Mouse (Mus musculus): Measurements from ENCODE around the gene Pou2f2. TPM values are rescaled to one million over a fixed set of nuclear protein-coding genes. Genes with fewer than 3 reads are reported as not detected.

The Pou2f2 gene
- polyA plus RNA-seq, 1 experiment from 2014 or later = 22.3 TPM

DNA sequence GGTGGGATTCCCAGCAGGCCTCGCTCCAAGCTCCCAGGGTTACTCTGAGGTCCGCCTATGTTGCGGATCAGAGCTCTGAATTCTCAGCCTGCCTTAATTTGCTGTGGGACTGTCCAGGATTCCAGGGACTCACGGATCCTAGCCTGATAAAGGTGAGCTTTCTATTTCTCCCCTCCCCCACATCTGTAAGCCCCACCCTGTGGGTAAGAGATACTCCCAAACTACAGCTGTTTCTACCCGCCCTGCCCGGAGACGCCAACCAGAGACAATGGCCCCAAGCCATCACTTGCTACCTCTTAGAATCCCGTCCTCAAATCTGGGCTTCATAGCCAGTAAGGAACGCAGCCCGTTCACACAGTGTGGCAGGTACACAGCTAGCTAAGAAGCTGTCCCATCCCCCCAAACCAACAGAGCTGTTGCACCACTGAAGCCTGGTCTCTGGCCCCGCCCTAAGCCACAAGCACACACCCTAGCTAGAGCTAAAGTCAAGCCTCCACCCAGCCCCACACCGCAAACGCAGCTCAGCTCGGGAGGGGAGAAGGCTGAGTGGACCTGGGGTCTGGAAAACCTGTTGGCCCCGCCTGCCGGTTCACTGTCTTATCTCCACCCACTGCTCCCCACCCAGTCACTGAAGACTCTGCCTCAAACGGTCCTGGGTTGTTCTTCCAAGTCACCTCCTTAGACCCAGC is 23.9 kb downstream of the Pou2f2 start:
- 8% methylated on average over 17 of the region's 17 CpGs for WGBS
- Histone ChIP-seq H3K4me1 (peaks cover 64% of the 10 kb centered on the region), H3K9ac (no peak overlapping the region), H3K4me3 (replicated peaks) (no peak overlapping the region), H3K36me3 (replicated peaks) (no peaks in the 10 kb centered on the region), H3K27ac (no peak overlapping the region; the same call in 1 of the 2 replicates), H3K27me3 (peaks cover 33% of the 10 kb centered on the region), H3K9me3 (no peaks in the 10 kb centered on the region), H3K4me2 (peak overlapping the region; percentile 15)
- ATAC-seq (ENCODE audit: low FRiP score) = no peak

DNA sequence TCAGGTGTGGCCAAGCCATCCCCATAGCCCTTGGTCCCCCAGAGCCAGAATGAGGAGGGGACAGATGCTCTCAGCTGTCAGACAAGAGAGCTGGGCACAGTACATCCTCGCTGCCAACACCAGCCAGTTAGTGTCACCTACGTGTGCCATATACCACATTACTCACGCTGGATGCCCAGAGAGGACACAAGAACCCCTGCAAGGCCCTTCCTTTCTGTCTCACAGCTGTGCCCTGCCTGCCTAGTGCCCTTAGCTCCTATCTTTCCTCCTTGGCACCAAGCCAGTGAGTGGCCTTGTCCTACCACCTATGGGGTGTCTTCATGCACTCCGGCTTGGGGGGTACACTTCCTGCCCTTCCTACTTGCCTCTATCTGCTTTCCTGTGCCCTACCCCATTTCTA is 24.9 kb downstream of the Pou2f2 start:
- Histone ChIP-seq H3K27ac (peak overlapping the region; percentile 85), H3K9ac (peak overlapping the region; percentile 22; the same call in 1 of the 2 replicates)
- WGBS = 73% methylated on average over 4 of the region's 4 CpGs

DNA sequence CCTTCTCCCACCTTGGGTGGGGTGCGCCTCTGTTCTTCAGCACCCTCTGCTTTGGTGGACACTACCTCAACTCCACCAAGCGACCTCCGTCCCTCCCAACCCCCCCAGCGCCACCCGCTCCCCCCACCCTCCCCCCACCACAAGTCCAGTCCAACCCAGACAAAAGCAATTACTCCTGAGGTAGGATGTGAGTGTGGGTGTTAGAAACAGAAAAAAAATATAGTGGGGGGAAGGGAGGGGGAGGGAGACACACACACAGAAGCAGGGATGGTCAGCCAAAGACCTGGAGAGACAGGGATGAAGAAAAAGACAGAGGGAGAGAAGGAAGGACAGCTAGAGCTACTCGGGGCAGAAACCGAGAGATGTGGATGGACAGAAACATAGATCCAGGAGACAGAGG is 25.7 kb downstream of the Pou2f2 start:
- Histone ChIP-seq H3K9ac (peak overlapping the region; percentile 22; the same call in 1 of the 2 replicates), H3K27ac (peak overlapping the region; percentile 85), H3K36me3 (replicated peaks) (no peaks in the 10 kb centered on the region), H3K4me2 (peak overlapping the region; percentile 15), H3K27me3 (peaks cover 48% of the 10 kb centered on the region), H3K4me3 (replicated peaks) (no peak overlapping the region), H3K9me3 (no peaks in the 10 kb centered on the region), H3K4me1 (peaks cover 78% of the 10 kb centered on the region)
- WGBS = 36% methylated on average over 6 of the region's 7 CpGs
- ATAC-seq (ENCODE audit: low FRiP score) = no peak

More for the DNA sequence above, 24.9 kb downstream of the Pou2f2 start:
- peaks cover 41% of the 10 kb centered on the region for H3K27me3 ChIP-seq
- H3K4me3 ChIP-seq (replicated peaks) = no peak overlapping the region
- peaks cover 74% of the 10 kb centered on the region for H3K4me1 ChIP-seq
- no peaks in the 10 kb centered on the region for H3K36me3 ChIP-seq (replicated peaks)
- peak overlapping the region; percentile 15 for H3K4me2 ChIP-seq
- ATAC-seq (ENCODE audit: low FRiP score) = no peak
- no peaks in the 10 kb centered on the region for H3K9me3 ChIP-seq

DNA sequence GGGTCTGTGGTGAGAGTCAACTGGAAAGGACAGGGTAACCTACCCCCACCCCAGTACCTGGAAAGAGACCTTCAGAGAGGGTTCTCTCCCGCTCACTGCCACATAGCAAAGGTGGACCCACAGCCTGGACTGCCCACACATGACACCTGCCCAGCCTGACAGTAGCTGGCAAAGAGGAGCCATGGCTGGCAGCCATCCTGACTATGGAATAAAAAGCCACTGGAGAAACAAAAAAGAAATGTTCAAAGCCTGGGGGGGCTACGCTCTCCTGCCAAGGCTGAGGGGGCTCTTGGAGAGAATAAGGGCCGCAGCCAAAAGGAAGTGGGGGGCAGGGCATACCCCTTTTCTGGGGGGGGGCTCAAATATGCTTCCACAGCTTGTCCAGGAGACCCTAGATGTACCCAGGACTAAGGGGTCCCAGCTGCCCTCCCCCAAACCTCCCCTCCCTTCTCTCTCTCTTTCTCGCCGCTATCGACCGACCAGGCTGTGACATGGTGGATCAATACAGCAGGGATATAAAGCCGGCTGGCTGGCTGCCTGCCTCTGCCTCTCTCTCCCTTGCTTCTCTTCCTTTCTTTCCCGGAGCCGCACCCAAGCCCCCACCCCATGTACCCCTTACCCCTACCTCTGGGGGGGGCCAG is 27.5 kb downstream of the Pou2f2 start:
- 0 out of 2 replicates have a peak, but pooled peaks have one; percentile 8 for ATAC-seq (ENCODE audit: low FRiP score)
- peak overlapping the region; percentile 19 for H3K4me3 ChIP-seq (replicated peaks)
- peak overlapping the region; percentile 85 for H3K27ac ChIP-seq
- no peaks in the 10 kb centered on the region for H3K9me3 ChIP-seq
- peaks cover 44% of the 10 kb centered on the region for H3K27me3 ChIP-seq
- H3K36me3 ChIP-seq (replicated peaks) = no peaks in the 10 kb centered on the region
- H3K4me1 ChIP-seq = peaks cover 78% of the 10 kb centered on the region
- peak overlapping the region; percentile 45; the same call in 1 of the 2 replicates for H3K9ac ChIP-seq
- 26% methylated on average over 10 of the region's 10 CpGs for WGBS
- H3K4me2 ChIP-seq = peak overlapping the region; percentile 39

DNA sequence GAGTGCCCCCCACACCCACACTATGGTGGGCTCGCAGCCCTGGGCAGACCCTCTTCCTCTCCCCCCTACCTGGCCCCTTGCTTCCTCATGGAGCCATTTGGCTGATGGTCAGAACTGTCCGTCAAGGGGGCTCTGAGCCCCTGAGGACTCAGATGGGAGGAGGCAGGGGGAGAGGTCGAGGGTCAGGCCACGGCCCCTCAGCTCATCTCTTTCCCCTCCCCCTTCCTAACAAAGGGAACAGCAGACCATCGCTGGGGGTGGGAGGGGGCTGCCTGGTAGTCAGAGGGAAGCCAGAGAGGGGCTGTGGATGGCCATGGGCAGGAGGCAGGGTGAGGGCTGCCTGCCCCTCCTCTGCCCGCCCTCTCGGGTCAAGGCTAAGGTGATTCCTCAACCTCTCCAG is 28.5 kb downstream of the Pou2f2 start:
- Histone ChIP-seq H3K4me1 (peaks cover 69% of the 10 kb centered on the region), H3K4me2 (peak overlapping the region; percentile 39), H3K27ac (peak overlapping the region; percentile 85), H3K9ac (peak overlapping the region; percentile 45), H3K9me3 (no peaks in the 10 kb centered on the region), H3K4me3 (replicated peaks) (peak overlapping the region; percentile 6; the same call in 1 of the 2 replicates), H3K36me3 (replicated peaks) (no peaks in the 10 kb centered on the region), H3K27me3 (peaks cover 35% of the 10 kb centered on the region)
- 0% methylated on average over 6 of the region's 7 CpGs for WGBS
- ATAC-seq (ENCODE audit: low FRiP score) = peak; percentile 24; the same call in 1 of the 2 replicates

DNA sequence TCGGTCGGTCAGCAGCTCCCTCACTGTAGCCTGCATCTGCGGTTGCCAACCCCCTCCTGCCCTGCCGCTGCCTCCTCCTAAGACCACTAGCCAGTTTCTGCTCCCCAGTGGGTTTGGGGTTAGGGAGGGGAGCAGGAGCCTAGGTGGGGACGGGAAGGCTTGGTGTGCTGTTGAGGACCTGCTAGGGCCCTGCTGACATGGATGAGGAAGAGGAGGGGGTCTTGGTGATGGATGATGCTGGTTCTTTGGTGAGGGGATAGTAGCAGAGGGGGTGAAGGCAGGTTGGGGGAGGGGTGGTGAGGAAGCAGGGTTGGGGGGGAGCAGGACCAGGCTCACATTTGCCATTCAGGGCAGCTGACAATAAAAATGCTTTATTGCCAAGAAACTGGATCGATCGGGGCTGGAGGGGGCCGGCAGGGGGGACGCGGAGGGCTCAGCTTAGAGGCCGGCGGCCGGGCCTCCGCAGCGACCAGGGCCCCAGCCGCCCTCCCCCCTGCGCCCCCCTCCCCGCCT is 29.3 kb downstream of the Pou2f2 start:
- Histone ChIP-seq H3K4me3 (replicated peaks) (peak overlapping the region; percentile 10), H3K27me3 (peaks cover 38% of the 10 kb centered on the region), H3K4me2 (peak overlapping the region; percentile 39), H3K9me3 (no peaks in the 10 kb centered on the region), H3K9ac (peak overlapping the region; percentile 48), H3K36me3 (replicated peaks) (no peaks in the 10 kb centered on the region), H3K27ac (peak overlapping the region; percentile 85), H3K4me1 (peaks cover 65% of the 10 kb centered on the region)
- under 1% methylated on average over 11 of the region's 18 CpGs for WGBS
- peak; percentile 37 for ATAC-seq (ENCODE audit: low FRiP score)

- Histone ChIP-seq H3K4me3 (replicated peaks) (no peak overlapping the region), H3K27me3 (peaks cover 33% of the 10 kb centered on the region), H3K4me2 (no peak overlapping the region), H3K27ac (no peak overlapping the region), H3K36me3 (replicated peaks) (no peaks in the 10 kb centered on the region), H3K9ac (no peak overlapping the region), H3K9me3 (no peaks in the 10 kb centered on the region), H3K4me1 (peaks cover 22% of the 10 kb centered on the region)
- ATAC-seq (ENCODE audit: low FRiP score) = no peak
- WGBS = 6% methylated on average over 10 of the region's 10 CpGs
Observed at GRCm38 (mm10) chr7:25145896-25146295, 33.6 kb downstream of the Pou2f2 start.

- ATAC-seq (ENCODE audit: low FRiP score) = no peak
- Histone ChIP-seq H3K9ac (no peak overlapping the region), H3K4me1 (peaks cover 6% of the 10 kb centered on the region), H3K4me3 (replicated peaks) (no peak overlapping the region), H3K27me3 (peaks cover 18% of the 10 kb centered on the region; the same call in 1 of the 2 replicates), H3K36me3 (replicated peaks) (no peaks in the 10 kb centered on the region), H3K9me3 (no peaks in the 10 kb centered on the region), H3K27ac (no peak overlapping the region), H3K4me2 (no peak overlapping the region)
- 7% methylated on average over 5 of the region's 5 CpGs for WGBS
Observed at GRCm38 (mm10) chr7:25141761-25142160, 37.8 kb downstream of the Pou2f2 start.

GRCm38 (mm10) chr7:25137553-25137952 is 42.0 kb downstream of the Pou2f2 start:
- Histone ChIP-seq H3K27ac (no peak overlapping the region), H3K4me2 (no peak overlapping the region), H3K9ac (no peak overlapping the region), H3K36me3 (replicated peaks) (no peaks in the 10 kb centered on the region; the same call in 1 of the 2 replicates), H3K27me3 (peaks cover 45% of the 10 kb centered on the region), H3K4me3 (replicated peaks) (no peak overlapping the region), H3K4me1 (peaks cover 20% of the 10 kb centered on the region), H3K9me3 (no peaks in the 10 kb centered on the region)
- ATAC-seq (ENCODE audit: low FRiP score) = no peak
- 57% methylated on average over 3 of the region's 3 CpGs for WGBS

DNA sequence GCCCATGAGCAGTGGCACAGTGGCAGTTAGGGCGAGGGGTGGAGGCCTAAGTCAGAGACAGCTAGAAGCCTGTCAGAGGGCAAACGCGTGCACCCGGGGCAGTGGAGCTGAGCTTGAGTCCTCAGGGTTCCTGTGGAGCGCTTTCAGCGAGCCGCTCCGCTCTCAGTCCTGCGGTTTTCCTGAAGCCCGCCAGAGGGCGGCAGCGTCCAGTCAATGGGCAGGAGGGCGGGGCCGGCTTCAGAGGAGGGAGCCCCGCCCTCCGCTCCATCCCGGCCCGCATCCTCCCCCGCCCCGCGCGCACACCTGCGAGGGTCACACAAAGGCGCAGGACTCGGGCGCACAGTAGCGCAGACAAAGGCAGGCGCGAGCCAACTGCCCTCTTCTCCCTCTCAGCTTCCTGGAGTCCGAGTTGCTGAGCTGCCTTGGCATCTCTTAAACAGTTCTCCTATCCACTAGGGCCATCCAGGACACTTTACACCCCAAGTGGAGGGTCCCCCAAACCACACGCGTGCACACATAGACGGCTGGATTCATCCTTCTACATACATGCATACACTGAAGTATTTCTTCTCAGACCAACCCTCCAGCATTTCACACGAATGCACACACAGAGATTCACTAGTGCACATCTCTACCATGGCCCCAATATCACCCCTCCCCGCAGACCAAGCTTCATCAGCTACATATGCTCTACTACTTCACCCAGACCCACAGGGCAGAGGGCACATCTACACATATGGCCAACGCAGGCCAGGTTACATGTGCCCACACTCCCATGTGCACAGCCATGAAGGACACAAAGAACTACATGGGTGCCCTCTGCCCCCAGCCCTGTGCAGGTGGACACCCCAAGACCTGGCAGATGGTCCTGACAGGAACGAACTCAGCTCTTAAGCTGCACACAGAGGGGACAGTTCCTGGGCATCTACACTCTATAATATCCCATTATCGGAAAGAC is 46.2 kb downstream of the Pou2f2 start:
- Histone ChIP-seq H3K9ac (peak overlapping the region; percentile 46; the same call in 1 of the 2 replicates), H3K4me2 (peak overlapping the region; percentile 61), H3K36me3 (replicated peaks) (no peaks in the 10 kb centered on the region; the same call in 1 of the 2 replicates), H3K4me3 (replicated peaks) (peak overlapping the region; percentile 30), H3K27me3 (peaks cover 62% of the 10 kb centered on the region), H3K9me3 (no peaks in the 10 kb centered on the region), H3K4me1 (peaks cover 25% of the 10 kb centered on the region), H3K27ac (peak overlapping the region; percentile 78)
- WGBS = 7% methylated on average over 37 of the region's 38 CpGs
- peak; percentile 81 for ATAC-seq (ENCODE audit: low FRiP score)

DNA sequence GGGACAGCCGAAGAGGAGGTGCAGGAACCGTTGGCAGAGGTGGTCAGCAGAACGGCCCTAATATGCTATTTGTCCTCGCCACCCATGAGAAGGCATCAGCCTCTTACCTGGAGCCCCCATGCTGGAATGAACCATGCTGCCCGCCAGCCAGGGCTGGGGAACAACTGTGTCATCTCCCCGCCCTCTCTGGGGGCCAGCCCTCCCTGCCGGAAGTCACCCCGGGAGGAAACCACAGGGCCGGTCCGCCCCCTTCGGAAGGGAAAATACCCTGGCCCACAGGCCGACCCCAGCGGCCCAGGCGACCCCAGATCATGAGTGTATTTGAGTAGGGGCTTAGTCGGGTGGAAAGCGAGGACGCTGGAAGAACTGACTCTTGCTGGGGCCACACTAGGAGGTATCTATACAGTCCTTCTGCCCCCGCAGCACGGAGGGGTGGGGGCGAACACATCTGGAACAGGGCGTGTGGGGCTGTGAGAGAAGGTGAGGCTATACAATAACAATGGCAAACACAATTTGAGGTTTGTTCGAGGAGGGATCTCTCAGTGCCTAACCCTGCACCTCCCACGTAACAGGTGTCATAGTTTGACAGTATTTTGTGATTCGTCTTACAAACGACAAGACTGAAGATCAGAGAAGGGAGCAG is 47.1 kb downstream of the Pou2f2 start:
- Histone ChIP-seq H3K9ac (no peak overlapping the region), H3K4me3 (replicated peaks) (no peak overlapping the region), H3K9me3 (no peaks in the 10 kb centered on the region), H3K27ac (no peak overlapping the region), H3K36me3 (replicated peaks) (no peaks in the 10 kb centered on the region; the same call in 1 of the 2 replicates), H3K27me3 (peaks cover 60% of the 10 kb centered on the region), H3K4me2 (no peak overlapping the region; the same call in 1 of the 2 replicates), H3K4me1 (peaks cover 25% of the 10 kb centered on the region)
- no peak; the same call in 1 of the 2 replicates for ATAC-seq (ENCODE audit: low FRiP score)
- WGBS = 6% methylated on average over 25 of the region's 25 CpGs
